Mouse (Mus musculus) heart, adult 10 weeks (tissue): ENCODE measurements around the gene Hacl1. TPM values are rescaled to one million over a fixed set of nuclear protein-coding genes. Genes with fewer than 3 reads are reported as not detected.

ENCODE experiments used
- polyA plus RNA-seq: library from polyadenylated mRNA; stranded (reverse); fragments of 350-450 nt; fragmentation: Illumina TruSeq; extraction: RNeasy Lipid Tissue Mini Kit (QIAGEN cat#74804); gene quantifications from one replicate; pipeline ENCODE4 v1.2.3, GENCODE M21; 2014; ENCODE audit warnings: low read depth, low replicate concordance

The Hacl1 gene
- polyA plus RNA-seq: 20.5 TPM

GRCm38 (mm10) chr14:31640890-31641505, at the start of gene Hacl1, which contains the start of gene Btd:
Gene Hacl1 (minus strand): TSS chr14:31641286.
Gene Btd (plus strand): TSS chr14:31641028.

GRCm38 (mm10) chr14:31640346-31640889, 668 bp downstream of the Hacl1 start, which contains the start of gene Gm49387:
Gene Gm49387 (minus strand): TSS chr14:31640878.

GRCm38 (mm10) chr14:31591243-31591642, 49.8 kb downstream of the Hacl1 start, which contains the start of gene Colq:
Gene Colq (minus strand): TSS chr14:31591343.

Other genes starting within 250 kb of the Hacl1 start
- gene Sh3bp5, start 205.2 kb downstream of the Hacl1 start, polyA plus RNA-seq: 58.3 TPM
- gene Eaf1, start 146.9 kb downstream of the Hacl1 start, polyA plus RNA-seq: 13.0 TPM
- 13.5 TPM for gene Mettl6, start 146.2 kb downstream of the Hacl1 start, polyA plus RNA-seq
- 9.2 TPM for gene Colq, start 49.9 kb downstream of the Hacl1 start, polyA plus RNA-seq
- not detected for gene Gm49387, start 408 bp downstream of the Hacl1 start, polyA plus RNA-seq
- 14.1 TPM for gene Btd, start 258 bp downstream of the Hacl1 start, polyA plus RNA-seq
- gene Ankrd28, start 189.4 kb upstream of the Hacl1 start, polyA plus RNA-seq: 18.6 TPM